In the genomic region with DNA sequence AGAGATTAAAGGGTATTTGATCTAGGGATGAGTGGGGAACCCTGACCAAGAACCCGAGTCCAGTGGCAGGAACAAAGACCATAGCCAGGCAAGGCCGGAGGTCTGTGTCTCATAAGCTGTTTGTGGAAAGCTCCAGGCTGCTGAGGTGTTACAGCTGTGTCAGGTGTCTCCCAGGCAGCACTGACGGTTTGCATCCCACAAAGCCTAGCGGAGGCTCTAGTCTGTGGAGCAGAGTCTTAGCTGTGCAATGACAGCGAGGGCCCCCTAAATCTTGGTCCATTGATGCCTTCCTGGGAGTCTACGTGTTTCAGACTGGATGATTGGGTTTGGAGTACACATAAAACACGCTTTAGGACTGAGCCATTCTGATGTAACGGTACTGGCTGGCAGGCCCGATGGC, we compare ENCODE assay signal across 33 mouse cellular contexts. TPM values are rescaled to one million over a fixed set of nuclear protein-coding genes. Genes with fewer than 3 reads are reported as not detected.
"Had no signal": no experiment of that assay in that cellular context is flagged by ENCODE, and none has a peak within 500 bp of the region (broad histone marks: within the 10 kb centered on the region; RNA-seq: fewer than 3 reads in every experiment).

No protein-coding gene starts in this region.

- H3K9me3 ChIP-seq: heart, embryonic 13.5 days; heart, embryonic 15.5 days; hindbrain, embryonic 13.5 days; hindbrain, embryonic 15.5 days; kidney, embryonic 15.5 days; limb, embryonic 13.5 days; limb, embryonic 15.5 days had no signal

- ATAC-seq: forebrain, postnatal 0 days; hindbrain, postnatal 0 days had no signal

- H3K27me3 ChIP-seq: hindbrain, embryonic 13.5 days; hindbrain, embryonic 15.5 days; limb, embryonic 15.5 days had no signal

- H3K27ac ChIP-seq: heart, adult 2 months; heart, embryonic 13.5 days; heart, embryonic 15.5 days; hindbrain, embryonic 13.5 days; hindbrain, embryonic 15.5 days; hindbrain, postnatal 0 days; kidney, embryonic 15.5 days; kidney, postnatal 0 days; limb, embryonic 13.5 days; limb, embryonic 15.5 days had no signal

- H3K4me1 ChIP-seq: limb, embryonic 13.5 days had no signal

- H3K4me3 ChIP-seq: heart, adult 2 months; heart, embryonic 13.5 days; heart, embryonic 15.5 days; hindbrain, embryonic 13.5 days; hindbrain, embryonic 15.5 days; kidney, embryonic 15.5 days; limb, embryonic 13.5 days; limb, embryonic 15.5 days had no signal

- DNase-seq: forebrain, postnatal 0 days; gastrocnemius, postnatal 14 days; gastrocnemius, postnatal 36 days; heart, adult 2 months; heart, postnatal 14 days; kidney, adult 11 months; kidney, adult 2 months; kidney, adult 9 months; kidney, postnatal 14 days; kidney, postnatal 36 days; layer of hippocampus, adult 9-11 months; layer of hippocampus, postnatal 36 days; left cerebral cortex, postnatal 4 days had no signal

- H3K4me2 ChIP-seq: heart, embryonic 11.5 days; heart, embryonic 13.5 days; heart, embryonic 15.5 days; hindbrain, embryonic 13.5 days; hindbrain, embryonic 15.5 days; kidney, embryonic 15.5 days; limb, embryonic 13.5 days; limb, embryonic 15.5 days had no signal

- H3K9ac ChIP-seq: forebrain, postnatal 0 days; heart, embryonic 13.5 days; heart, embryonic 15.5 days; hindbrain, embryonic 13.5 days; hindbrain, embryonic 15.5 days; kidney, embryonic 15.5 days; limb, embryonic 13.5 days; limb, embryonic 15.5 days had no signal

RNA-seq across cellular contexts. Expression of gene Mc1r, which starts 5.0 kb away (rescaled TPM):
- total RNA-seq: gastrocnemius, adult 18-20 months; gastrocnemius, postnatal 14 days; gastrocnemius, postnatal 36 days; heart, adult 2 months; heart, postnatal 14 days; hematopoietic stem cell, adult 5-6 weeks; hindbrain, postnatal 0 days; layer of hippocampus, postnatal 36 days; left cerebral cortex, adult 8-10 months; left cerebral cortex, postnatal 10 days; left cerebral cortex, postnatal 4 days; liver, adult 2 months had no signal
- polyA plus RNA-seq: gonadal fat pad, adult 2 months; heart, adult 2 months; heart, embryonic 11.5 days; heart, embryonic 13.5 days; heart, embryonic 15.5 days; intestine, embryonic 14.5 days; intestine, embryonic 16.5 days; kidney, adult 2 months; kidney, embryonic 15.5 days; kidney, postnatal 0 days; large intestine, adult 2 months; limb, embryonic 11.5 days; liver, adult 2 months had no signal

RNA-seq across cellular contexts. Expression of gene Tubb3, which starts 9.3 kb away (rescaled TPM):
- total RNA-seq: gastrocnemius, adult 18-20 months; liver, adult 2 months had no signal
- polyA plus RNA-seq: liver, adult 2 months had no signal
